Mouse (Mus musculus) ES-E14 (cell line): Measurements from ENCODE around the gene Gpr21. TPM values are rescaled to one million over a fixed set of nuclear protein-coding genes. Genes with fewer than 3 reads are reported as not detected.

Experiments used
- DNase-seq: peaks from one replicate; pipeline ENCODE4 v3.0.0-alpha.2; 2013; ENCODE audit warnings: low read depth, low spot score
- H3K27ac ChIP-seq: 2 replicates; pipeline ENCODE4 v1.5.1; 2012; ENCODE audit warnings: low read depth, mild to moderate bottlenecking, low read length, moderate library complexity, mixed read lengths; ENCODE audit not compliant: poor library complexity, insufficient read depth, severe bottlenecking
- H3K36me3 ChIP-seq: 2 replicates; pipeline ENCODE4 v1.6.1; 2012; ENCODE audit warnings: mild to moderate bottlenecking, low read length, moderate library complexity, mixed read lengths; ENCODE audit not compliant: control insufficient read depth, poor library complexity, insufficient read depth, severe bottlenecking
- H3K4me1 ChIP-seq, 2 experiments: fragments of 150-350 bp in 1 of 2; sonication (generic) in 1 of 2; 2 replicates each; pipeline ENCODE4 v1.6.1; 2012; ENCODE audit warnings: low read length in 2 of 2, mild to moderate bottlenecking in 1 of 2, mixed read lengths in 1 of 2; ENCODE audit not compliant: control insufficient read depth in 2 of 2, insufficient read depth in 2 of 2, poor library complexity in 1 of 2
- H3K4me3 ChIP-seq, 2 experiments: fragments of 150-350 bp in 1 of 2; sonication (generic) in 1 of 2; 2 replicates each; pipeline ENCODE4 v1.5.1; 2012; ENCODE audit warnings: low read length in 2 of 2, low read depth in 1 of 2, mild to moderate bottlenecking in 1 of 2, mixed read lengths in 1 of 2; ENCODE audit not compliant: insufficient read depth in 1 of 2, poor library complexity in 1 of 2, severe bottlenecking in 1 of 2
- H3K9ac ChIP-seq: 2 replicates; pipeline ENCODE4 v1.6.1; 2012; ENCODE audit warnings: low read depth, mild to moderate bottlenecking, low read length, mixed read lengths; ENCODE audit not compliant: poor library complexity, insufficient read depth, severe bottlenecking
- H3K9me3 ChIP-seq: fragments of 150-350 bp; sonication (generic); 2 replicates; pipeline ENCODE4 v1.6.1; 2012; ENCODE audit warnings: low read depth, mild to moderate bottlenecking, low read length; ENCODE audit not compliant: control insufficient read depth, insufficient read depth
- CHD2 ChIP-seq: IDR thresholded peaks from 2 replicates; pipeline ENCODE4 v1.6.1; 2014; ENCODE audit warnings: mild to moderate bottlenecking, low read depth, low read length, inconsistent platforms
- HCFC1 ChIP-seq: IDR thresholded peaks from 2 replicates; pipeline ENCODE4 v1.6.1; 2012; ENCODE audit warnings: low read length, inconsistent platforms, borderline replicate concordance; ENCODE audit not compliant: insufficient read depth
- MAFK ChIP-seq: IDR thresholded peaks from 2 replicates; pipeline ENCODE4 v1.6.1; 2014; ENCODE audit warnings: mild to moderate bottlenecking, low read depth, low read length, inconsistent platforms; ENCODE audit not compliant: insufficient read depth
- ZC3H11A ChIP-seq: IDR thresholded peaks from 2 replicates; pipeline ENCODE4 v1.6.1; 2012; ENCODE audit warnings: low read depth, mild to moderate bottlenecking, inconsistent platforms, low read length, borderline replicate concordance
- ZNF384 ChIP-seq: IDR thresholded peaks from 2 replicates; pipeline ENCODE4 v1.6.1; 2012; ENCODE audit warnings: low read depth, low read length, inconsistent platforms
- in situ Hi-C, 2 experiments: fragments of 600-800 bp; cut with MboI; formaldehyde crosslinking; loops; one replicate each; pipeline ENCODE4 v1.15.1; 2025; ENCODE audit warnings: low sequenced_read_pairs in 2 of 2, inconsistent platforms in 1 of 2; ENCODE audit not compliant: unreplicated experiment in 2 of 2
- total RNA-seq: library from RNA; depleted of rRNA; stranded (reverse); fragments of 300-350 nt; gene quantifications from 2 replicates; pipeline ENCODE4 v1.2.3, GENCODE M21; 2012; rRNA removed

Gene Gpr21
- total RNA-seq, 1 experiment = 1.7 TPM

GRCm38 (mm10) chr2:37566035-37566434, 49.9 kb downstream of the Gpr21 start:
- peaks cover 16% of the 10 kb centered on the region for H3K36me3 ChIP-seq
- no peak overlapping the region for H3K4me3 ChIP-seq
- no peak for TF ChIP-seq HCFC1
- no peak for TF ChIP-seq ZC3H11A
- TF ChIP-seq ZNF384 = no peak
- TF ChIP-seq CHD2 = no peak
- TF ChIP-seq MAFK = no peak
- no peak overlapping the region for H3K9ac ChIP-seq
- in situ Hi-C loops = no loop called here
- no peaks in the 10 kb centered on the region for H3K4me1 ChIP-seq
- DNase-seq = no peak
- H3K27ac ChIP-seq = no peak overlapping the region
- no peaks in the 10 kb centered on the region for H3K9me3 ChIP-seq

- Histone ChIP-seq H3K4me3 (no peak overlapping the region), H3K9ac (no peak overlapping the region), H3K4me1 (no peaks in the 10 kb centered on the region), H3K27ac (no peak overlapping the region), H3K9me3 (no peaks in the 10 kb centered on the region), H3K36me3 (peaks cover 8% of the 10 kb centered on the region)
- TF ChIP-seq CHD2 (no peak), HCFC1 (no peak), MAFK (no peak), ZC3H11A (no peak), ZNF384 (no peak)
- in situ Hi-C loops = no loop called here
- no peak for DNase-seq
These were observed 53.8 kb downstream of the Gpr21 start for GRCm38 (mm10) chr2:37569888-37570287.

Other genes with a start within 250 kb of the Gpr21 start
- gene Olfr368, start 189.8 kb upstream of the Gpr21 start, total RNA-seq = not detected in 2 replicates
- gene Pdcl, start 157.0 kb upstream of the Gpr21 start, total RNA-seq = 30.5 and 35.1 TPM in 2 replicates
- gene Rc3h2, start 93.4 kb upstream of the Gpr21 start, total RNA-seq = 40.5 and 41.5 TPM in 2 replicates
- 11.9 and 12.4 TPM in 2 replicates for gene Zbtb26, start 73.2 kb upstream of the Gpr21 start, total RNA-seq
- gene Zbtb6, start 73.2 kb upstream of the Gpr21 start, total RNA-seq = 8.0 and 10.8 TPM in 2 replicates
- 40.2 and 41.0 TPM in 2 replicates for gene Rabgap1, start 73.1 kb upstream of the Gpr21 start, total RNA-seq
- 36.7 and 37.3 TPM in 2 replicates for gene Strbp, start 187.5 kb downstream of the Gpr21 start, total RNA-seq